Mouse (Mus musculus): ENCODE results near the gene Gm20498. TPM values are rescaled to one million over a fixed set of nuclear protein-coding genes. Genes with fewer than 3 reads are reported as not detected.

Gm20498 gene
- total RNA-seq, 2 experiments from 2014 or later, result 37.3 to 40.0 TPM

- no peak for TF ChIP-seq CTCF (conservative IDR thresholded peaks at IDR 0.05)
- no peak overlapping the region for H3K4me3 ChIP-seq
- DNase-seq (ENCODE audit: low spot score in 2 of 2), result no peak
Measured at GRCm38 (mm10) chr12:81324991-81325390, 207.7 kb downstream of the Gm20498 start.

GRCm38 (mm10) chr12:81324116-81324515 lies 208.6 kb downstream of the Gm20498 start:
- Histone ChIP-seq H3K4me3 (no peak overlapping the region), H3K27ac (no peak overlapping the region)
- TF ChIP-seq CTCF (conservative IDR thresholded peaks at IDR 0.05), result no peak
- peak; percentile 48 to 55 for DNase-seq (ENCODE audit: low spot score in 2 of 2)

More at GRCm38 (mm10) chr12:81324991-81325390, 207.7 kb downstream of the Gm20498 start:
- H3K27ac ChIP-seq, result no peak overlapping the region

- TF ChIP-seq CTCF (conservative IDR thresholded peaks at IDR 0.05), result no peak
- no peak for DNase-seq (ENCODE audit: low spot score in 2 of 2)
- no peak overlapping the region for H3K4me3 ChIP-seq
- no peak overlapping the region for H3K27ac ChIP-seq
Measured at GRCm38 (mm10) chr12:81321021-81321420, 211.7 kb downstream of the Gm20498 start.

GRCm38 (mm10) chr12:81317811-81318210 lies 214.9 kb downstream of the Gm20498 start:
- DNase-seq (ENCODE audit: low spot score in 2 of 2), result no peak
- TF ChIP-seq CTCF (conservative IDR thresholded peaks at IDR 0.05), result no peak
- Histone ChIP-seq H3K4me3 (no peak overlapping the region), H3K27ac (no peak overlapping the region)

- no peak for TF ChIP-seq CTCF (conservative IDR thresholded peaks at IDR 0.05)
- no peak for DNase-seq (ENCODE audit: low spot score in 2 of 2)
- Histone ChIP-seq H3K27ac (no peak overlapping the region), H3K4me3 (no peak overlapping the region)
Measured at GRCm38 (mm10) chr12:81315953-81316352, 216.8 kb downstream of the Gm20498 start.

Other genes with a start within 250 kb of the Gm20498 start
- gene Slc8a3, start 199.7 kb downstream of the Gm20498 start, total RNA-seq (2021), result 10 to 100 TPM in 1 of 2 experiments, 1 to 10 TPM in 1; 9.1 to 10.8 TPM
- 1 to 10 TPM; 2.2 to 2.3 TPM for gene Gm4787, start 153.4 kb downstream of the Gm20498 start, total RNA-seq (2021)
- gene Adam4, start 111.0 kb downstream of the Gm20498 start, total RNA-seq (2021), result 1 to 10 TPM; 2.2 to 3.4 TPM
- 10 to 100 TPM; 34.5 to 45.3 TPM for gene Cox16, start 47.8 kb downstream of the Gm20498 start, total RNA-seq (2021)
- gene Synj2bp, start within 50 bp of the Gm20498 start, total RNA-seq (2021), result 10 to 100 TPM; 28.9 to 32.4 TPM
- gene Adam21, start 35.6 kb upstream of the Gm20498 start, total RNA-seq (2021), result under 1 TPM; 0.23 to 0.27 TPM
- 10 to 100 TPM; 31.6 to 32.1 TPM for gene Med6, start 62.1 kb upstream of the Gm20498 start, total RNA-seq (2021)
- 10 to 100 TPM; 37.3 to 38.0 TPM for gene Ttc9, start 98.3 kb upstream of the Gm20498 start, total RNA-seq (2021)
- 10 to 100 TPM; 32.0 TPM for gene Map3k9, start 248.3 kb upstream of the Gm20498 start, total RNA-seq (2021)